Mouse (Mus musculus): Measurements from ENCODE around the gene Cldn7. TPM values are rescaled to one million over a fixed set of nuclear protein-coding genes. Genes with fewer than 3 reads are reported as not detected.
"Not testable (repeated sequence)": the region's sequence is repeated elsewhere in the genome, so short reads cannot be mapped to it uniquely, and the experiment has no call there.

Cldn7 gene
- total RNA-seq (2021) (under 1 TPM in 1 of 2 experiments, not detected in 1; 0.78 TPM), polyA plus RNA-seq (2012; rRNA removed) (0.11 and 0.32 TPM in 2 replicates)
- long read RNA-seq = 0 reads

DNA sequence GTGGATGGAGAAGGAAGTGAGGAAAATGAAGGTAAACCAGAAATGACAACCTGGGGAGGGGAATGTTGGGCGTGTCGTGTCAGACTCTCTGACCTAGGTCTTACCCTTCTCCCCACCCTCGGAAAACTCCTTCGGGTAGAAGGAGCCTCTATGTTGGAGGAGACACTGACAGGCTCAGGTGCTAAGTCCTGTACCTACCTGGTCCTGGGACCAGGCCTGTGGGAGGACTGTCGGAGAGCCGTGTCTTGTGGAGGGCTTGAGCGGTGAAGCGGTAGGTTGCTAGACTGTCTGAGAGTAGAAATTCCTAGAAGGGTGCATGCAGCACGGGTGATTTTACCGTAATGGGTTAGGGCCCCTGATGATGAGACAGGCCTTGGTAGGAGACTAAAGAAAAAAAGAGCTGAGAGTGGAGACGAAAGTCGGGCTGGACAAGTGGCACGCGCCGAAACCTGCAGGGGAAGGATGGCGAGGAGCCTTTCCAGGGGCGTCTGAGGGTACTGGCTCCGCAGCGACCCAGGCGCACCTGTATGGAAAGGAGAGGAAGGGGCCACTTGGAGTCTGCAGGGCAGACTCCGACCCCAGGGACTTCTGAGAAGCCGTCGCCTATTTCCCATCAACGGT, at the start of gene Cldn7:
Cldn7 (plus strand) TSS at position 130 of the 621 bp plus-strand sequence.
- no peak for DNase-seq

DNA sequence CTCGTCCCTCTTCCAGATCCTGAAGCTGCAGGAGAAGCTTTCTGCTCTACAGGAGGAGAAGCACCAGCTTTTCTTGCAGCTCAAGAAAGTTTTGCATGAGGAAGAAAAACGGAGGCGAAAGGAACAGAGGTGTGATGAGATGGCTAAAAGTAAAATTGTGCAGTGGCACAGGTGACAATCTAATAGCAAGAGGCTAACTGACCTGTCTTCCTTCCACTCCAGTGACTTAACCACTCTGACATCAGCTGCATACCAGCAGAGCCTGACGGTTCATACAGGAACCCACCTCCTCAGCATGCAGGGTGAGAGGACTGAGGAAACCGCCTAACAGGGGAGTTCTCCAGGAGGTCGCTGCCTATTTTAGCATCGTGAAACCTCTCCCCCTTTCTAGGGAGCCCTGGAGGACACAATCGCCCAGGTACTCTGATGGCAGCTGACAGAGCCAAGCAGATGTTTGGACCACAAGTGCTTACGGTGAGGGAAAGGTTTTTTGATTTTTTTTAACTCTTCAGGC, 49.6 kb upstream of the Cldn7 start:
- DNase-seq = no peak

DNA sequence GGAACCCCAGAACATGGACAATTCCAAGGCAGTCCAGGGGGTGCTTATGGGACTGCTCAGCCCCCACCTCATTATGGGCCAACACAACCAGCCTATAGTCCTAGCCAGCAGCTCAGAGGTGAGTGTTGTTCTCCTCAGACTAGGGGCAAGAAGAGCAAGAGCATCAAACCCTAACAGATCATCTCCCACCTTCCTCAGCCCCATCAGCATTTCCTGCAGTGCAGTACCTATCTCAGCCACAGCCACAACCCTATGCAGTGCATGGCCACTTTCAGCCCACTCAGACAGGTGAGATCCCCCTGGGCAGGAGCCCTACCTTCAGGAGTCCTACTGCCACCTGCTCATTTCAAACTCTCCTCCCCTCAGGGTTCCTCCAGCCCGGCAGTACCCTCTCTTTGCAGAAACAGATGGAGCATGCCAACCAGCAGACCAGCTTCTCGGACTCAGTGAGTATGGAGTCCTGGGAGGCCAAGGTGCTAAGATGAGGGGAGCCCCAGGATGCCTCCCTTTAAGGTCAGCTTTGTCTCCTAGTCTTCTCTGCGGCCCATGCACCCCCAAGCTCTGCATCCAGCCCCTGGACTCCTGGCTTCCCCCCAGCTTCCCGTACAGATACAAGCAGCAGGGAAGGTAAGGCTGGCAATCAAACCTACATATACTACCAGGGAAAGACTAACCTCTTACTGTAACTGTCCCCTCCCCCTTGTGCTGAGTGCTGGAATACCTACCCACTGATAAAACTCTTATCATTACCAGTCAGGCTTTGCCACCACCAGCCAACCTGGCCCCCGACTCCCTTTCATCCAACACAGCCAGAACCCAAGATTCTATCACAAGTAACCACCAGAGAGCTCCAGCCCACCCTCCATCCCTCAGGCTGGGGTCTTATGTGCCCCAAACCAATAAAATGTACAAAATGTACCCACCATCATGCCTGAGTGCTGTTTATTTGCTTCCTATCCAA, 48.6 kb upstream of the Cldn7 start:
- DNase-seq = no peak

DNA sequence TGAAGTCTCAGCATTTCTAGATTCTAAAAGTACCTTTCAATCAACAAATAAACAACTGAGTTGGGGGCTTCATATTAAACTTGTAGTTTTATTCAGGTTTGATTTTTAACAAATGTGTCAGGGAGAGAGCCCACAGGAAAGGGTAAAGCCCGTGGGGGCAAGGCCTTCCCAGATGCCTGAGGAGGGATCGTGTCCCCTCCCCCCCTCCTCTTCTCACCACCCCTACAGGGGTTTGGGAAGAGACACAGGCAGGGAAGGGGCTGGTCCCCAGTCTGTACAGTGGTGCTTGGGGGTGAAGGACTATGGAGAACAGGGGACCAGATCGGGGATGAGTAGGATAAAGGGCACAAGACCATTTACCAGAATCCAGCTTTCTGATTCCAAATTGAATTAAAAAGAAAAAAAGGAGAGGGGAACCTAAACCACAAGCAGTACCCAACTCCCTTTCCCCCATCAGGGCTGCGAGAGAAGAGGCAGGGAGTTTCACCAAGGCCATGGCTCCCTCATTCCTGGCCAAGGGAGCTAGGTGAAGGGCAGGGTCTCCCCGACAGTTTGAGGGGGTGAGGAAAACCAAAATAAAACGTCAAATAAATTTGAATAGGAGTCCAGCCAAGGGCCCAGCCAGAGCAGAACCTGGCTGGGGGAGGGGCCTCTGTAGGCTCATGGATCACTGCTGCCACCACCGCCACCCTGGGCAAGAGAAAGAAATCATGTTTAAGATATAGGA, 47.8 kb upstream of the Cldn7 start:
- DNase-seq = not testable (repeated sequence)

DNA sequence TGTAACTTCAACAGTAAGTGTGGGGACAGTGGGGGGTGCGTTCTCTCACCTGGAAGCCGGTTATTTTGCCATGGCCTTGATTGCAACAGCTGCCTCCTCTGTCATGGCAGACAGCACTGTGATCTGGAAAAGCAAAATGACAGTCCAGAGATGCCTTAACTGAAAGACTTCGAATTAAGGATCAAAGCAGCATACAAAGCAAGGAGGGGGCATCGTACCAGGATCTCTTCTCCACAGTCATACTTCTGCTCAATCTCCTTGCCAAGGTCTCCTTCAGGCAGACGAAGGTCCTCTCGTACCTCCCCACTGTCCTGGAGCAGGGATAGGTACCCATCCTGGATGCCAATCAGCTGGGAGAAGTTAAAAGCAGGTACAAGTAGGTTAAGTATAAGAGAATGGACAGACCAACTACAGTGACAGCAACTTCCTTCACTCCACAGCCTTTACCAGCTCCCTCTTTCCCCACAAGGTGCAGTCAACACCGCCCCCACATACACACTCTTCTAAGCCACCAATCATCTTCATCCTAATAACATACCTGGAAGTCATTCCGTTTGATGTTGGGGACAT, 47.1 kb upstream of the Cldn7 start:
- no peak for DNase-seq

DNA sequence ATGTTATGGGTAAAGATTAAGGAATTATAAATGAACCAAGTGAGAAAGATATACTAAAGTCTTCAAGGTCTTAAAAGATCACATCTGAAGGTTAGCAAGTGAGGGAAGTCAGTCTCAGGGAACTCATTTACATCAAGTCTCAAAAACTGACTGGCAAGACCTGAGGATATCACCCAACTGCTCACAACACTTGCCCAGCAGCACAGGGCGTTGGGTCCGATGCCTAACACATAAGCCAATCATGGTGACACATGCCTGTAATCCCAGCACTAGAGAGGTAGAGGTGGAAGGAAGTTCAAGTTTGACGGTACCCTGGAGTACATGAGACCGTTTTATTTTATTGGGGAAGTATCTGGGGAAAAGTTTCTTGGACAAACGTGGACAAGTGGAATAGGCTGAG, 46.5 kb upstream of the Cldn7 start:
- no peak for DNase-seq

DNA sequence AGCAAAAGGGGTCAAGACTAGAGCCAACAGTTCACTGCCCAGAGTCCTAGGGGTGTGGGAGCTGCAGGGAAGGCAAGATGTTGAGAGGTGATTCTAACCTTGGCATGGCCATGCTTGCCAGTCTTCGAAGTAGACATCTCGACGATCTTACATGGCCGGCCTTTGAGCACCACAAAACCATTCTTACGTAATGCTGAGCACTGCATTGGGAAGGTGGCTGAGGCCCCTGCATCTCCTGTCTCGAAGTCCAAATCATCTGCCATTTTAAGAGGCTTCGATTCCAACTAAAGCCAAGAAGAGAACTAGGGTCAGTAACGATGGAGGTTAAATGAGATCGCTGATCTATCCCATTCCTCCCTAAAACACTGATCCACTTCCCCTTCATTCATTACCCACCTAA, 45.5 kb upstream of the Cldn7 start:
- DNase-seq = no peak

DNA sequence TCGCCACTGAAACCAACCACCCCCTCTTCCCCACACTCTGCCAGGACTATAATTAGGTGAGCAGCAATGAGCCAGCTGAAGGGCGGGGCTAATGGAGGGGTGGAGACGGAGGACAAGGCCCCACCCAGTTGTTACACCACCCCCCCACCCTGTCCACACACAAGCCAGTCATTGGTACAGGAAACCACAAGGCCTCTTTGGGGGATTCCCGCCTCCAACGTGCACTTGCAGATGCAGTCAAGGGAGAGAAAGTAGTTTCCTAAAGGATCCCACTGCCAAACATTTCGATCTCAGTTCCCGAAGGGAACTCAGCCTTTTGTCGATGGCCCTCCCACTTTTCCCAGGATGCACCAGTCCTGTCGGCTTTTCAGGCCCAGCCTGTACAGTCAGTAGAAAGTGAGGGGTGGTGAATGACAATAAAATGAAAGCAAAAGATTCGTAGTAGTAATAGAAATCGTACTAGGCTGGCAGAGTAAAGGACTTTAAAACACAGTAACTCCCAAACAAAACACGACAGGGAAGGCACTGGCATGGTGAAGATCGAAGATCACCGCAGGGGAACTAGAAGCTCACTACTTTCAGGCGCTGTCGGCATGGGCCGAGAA, 44.8 kb upstream of the Cldn7 start:
- peak; percentile 91 for DNase-seq

DNA sequence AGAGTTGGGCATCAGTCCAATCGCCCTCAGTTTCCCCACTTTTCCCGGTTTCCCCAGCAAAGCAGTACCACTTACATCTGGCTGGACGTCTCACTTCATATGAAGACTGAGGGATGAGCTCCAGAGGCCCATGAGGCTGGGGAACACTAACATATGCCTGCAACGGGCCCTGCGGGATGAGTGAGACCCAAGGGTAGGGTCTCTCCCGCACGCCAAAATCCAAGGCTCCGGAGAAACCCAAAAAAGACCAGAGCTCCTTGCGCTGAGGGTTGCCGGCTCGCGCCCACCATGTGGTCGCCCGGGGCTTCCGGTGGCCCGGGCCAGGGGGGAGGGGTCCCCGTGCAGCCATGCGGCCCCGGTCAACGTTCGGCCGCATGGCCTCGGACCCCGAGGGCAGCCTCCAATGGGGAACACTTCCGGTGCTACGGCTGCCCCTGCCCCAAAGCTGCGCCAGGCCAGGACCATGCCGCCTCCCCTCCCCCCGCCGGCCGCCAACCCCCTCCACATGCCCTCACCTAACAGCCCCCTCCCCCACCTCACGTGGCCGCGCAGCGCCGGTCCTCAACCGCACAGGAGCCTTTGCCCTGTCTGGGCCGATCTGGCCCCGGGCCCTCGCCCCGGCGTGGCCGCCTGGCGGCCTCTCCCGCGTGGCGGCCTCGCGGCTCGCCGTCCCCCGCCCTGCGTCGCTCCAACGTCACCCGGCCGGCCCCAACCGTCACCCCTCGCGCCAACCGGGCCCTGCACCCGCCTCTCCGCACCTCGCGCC, 44.1 kb upstream of the Cldn7 start:
- peak; percentile 75 for DNase-seq

DNA sequence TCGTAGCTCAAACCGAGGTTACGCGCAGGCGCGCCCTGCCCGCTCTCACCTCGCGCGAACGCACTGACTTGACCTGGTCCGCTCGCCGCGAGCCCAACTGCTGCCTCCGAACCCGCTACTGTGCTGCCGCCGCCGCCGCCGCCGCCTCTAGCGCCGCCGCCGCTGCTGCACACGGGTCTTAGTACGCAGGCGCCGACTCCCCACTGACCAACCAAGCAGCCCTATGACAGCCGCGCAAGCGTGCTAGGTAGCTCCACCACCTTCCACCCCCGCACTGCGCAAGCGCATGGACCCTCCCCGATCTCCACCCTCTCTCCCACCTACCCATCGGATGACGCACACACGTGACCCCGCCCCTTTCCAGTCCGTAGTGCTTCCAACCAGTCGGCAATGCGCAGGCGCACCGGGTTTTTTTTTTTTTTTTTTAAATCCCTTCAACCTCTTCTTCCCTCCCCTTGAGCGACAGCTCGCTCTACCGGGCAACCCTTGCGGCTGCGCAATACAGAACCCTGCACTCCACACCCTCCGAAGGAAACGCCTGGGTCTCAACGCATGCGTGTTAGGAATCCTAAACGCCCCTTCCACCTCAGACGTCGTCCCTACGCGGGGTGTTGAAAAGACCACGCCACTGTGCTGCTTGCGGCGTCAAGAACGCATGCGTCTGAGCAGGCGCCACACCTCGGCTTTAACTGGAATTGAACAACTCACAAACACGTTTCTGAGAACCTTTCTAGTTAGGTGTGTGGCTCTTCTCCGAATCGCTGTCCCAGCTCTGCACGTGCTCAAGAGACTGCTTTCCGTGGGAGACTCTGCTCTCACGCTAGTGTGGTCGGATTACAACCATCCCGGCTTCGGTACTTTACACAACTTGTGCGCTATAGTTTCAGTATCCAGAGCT, 43.2 kb upstream of the Cldn7 start, which contains the start of gene Eif5a:
Eif5a (minus strand) TSS at position 845 of the 898 bp plus-strand sequence.
- DNase-seq = peak; percentile 100

DNA sequence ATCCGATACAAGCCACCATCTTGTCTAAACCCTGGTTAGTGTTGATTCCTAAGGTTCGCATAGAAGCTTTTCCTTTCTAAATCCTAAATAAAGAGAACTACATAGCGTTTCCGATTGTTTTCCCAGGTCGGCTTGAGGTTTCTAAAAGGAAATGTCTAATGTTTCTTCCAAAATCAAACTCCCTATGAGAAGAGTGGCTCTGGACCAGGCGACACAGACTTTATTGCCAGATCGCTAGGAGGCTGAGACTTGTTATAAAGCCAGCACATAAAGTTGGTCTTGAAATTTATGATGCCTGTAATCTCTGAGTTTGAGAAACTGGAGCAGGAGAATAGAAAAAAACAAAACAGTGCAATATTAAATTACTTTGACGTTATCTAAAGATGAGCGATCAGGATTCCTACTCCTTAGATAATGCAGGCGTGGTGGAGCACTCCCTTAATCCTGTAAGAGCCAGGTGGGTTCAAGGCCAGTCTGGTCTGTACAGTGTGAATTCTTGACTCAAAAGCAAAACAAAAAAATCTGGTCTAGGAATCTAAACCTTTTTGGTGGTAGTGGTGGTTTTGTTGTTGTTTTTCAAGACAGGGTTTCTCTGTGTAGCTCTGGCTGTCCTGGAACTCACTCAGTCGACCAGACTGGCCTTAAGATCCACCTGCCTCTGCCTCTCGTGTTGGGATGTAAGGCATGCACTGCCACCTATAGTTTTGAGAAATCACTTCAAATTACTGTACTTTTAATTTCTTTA, 42.4 kb upstream of the Cldn7 start:
- no peak for DNase-seq

DNA sequence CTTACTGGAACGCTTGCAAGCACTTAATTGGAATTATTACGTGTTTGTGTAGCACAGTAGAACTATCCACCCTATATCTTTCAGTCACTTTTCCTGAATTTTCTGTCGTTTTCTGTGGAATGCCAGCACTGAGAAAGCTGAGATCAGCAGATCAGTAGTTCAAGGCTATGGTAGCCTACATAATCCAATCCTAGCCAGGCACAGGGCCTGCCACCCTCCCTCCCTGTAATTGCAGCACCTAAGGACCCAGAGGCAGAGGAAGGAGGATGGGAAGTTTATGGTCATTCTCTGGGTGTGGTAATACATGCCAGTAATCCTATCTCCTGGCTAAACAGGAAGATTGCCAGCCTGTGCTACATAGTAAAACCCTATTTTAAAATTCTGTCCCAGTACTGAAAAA, 41.8 kb upstream of the Cldn7 start:
- DNase-seq = no peak

DNA sequence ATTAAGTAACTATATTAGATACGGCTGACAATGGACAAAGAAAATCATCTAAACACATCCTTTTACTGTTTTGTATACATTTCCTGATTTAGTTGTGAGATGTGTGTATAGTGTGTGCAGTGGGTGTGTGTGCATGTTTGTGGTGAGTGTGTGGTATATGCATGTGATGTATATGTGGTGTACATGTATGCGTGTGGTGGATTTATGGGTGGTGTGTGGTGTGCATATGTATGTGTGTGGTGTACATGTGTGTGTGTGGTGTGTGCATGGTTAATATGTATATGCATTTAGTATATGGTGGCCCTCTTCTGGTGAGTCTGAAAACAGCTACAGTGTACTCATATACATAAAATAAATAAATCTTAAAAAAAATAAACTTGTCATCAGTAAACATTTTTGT, 37.1 kb upstream of the Cldn7 start:
- DNase-seq = no peak

DNA sequence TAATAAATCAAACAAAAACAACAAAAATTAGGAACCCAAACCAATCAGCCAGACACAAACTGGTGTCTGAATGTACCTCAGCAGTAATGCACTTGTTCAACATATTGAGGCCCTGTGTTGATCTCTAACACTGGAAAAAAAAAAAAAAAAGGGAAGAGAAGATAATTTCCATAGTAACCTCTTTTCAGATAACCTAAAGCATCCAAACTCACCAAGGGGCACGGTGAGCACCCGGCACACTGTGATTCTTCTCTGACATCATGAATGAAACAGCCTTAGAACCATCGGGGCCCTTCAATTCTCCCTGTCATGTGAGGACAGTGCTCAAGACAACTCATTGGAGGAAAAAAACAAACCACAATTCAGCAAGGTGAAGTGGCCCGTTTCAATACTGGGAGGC, 34.9 kb upstream of the Cldn7 start:
- no peak for DNase-seq

DNA sequence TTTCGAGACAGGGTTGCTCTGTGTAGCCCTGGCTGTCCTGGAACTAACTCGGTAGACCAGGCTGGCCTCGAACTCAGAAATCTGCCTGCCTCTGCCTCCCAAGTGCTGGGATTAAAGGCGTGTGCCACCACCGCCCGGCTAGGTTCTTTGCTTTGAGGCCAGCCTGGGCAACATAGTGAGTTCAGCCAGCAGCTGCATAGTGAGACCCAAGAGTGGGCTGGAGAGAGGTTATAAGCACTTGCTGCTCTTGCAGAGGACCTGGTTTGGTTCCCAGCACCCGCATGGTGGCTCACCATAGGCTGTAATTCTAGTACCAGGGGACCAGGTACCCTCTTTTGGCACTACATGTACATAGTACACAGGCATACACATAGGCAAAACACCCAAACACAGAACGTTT, 34.4 kb upstream of the Cldn7 start:
- not testable (repeated sequence) for DNase-seq

DNA sequence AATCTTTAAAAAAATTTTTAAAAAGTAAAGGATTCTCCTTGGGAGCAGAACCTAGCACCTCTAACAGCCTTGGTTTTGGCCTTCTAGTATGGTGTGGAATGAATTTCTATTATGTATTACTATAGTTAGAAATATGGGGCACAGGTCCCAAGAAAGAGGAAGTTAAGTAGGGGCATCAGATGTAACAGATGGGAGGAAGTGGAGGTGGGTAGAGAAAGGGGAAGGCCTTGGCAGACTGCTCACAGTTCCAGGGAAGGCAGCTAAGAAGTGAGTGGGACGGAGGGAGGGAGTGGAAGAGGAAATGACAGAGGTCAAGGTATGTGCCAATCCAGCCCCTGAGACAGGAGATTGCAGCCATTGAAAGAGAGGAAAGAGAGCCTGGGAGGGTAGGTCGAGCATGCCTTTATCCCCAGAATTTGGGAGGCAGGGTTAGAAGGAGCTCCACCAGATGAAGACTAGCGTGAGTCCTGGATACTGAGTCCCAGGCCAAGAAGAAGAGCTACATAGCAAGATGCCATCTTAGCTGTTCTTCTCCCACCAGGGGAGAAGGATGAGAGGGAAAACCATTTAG, 33.5 kb upstream of the Cldn7 start:
- no peak for DNase-seq

DNA sequence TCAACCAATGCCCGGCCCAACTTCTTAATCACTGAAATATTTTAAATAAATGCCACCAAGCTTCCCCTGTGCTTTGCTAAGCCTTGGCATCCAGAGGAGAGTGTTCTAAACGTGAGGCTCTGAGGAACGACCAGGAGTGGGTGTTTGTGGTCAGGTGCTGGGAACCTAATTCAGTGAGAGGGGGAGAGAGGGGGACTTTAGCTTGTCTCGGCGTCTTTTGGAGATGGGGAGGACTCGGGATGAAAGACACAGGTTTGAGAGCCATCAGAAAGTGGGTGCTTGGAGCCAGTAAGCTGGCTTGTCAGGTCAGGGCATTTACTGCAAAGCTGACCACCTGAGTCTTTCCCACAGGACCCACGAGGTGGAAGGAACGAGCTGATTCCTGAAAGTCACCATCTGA, 32.8 kb upstream of the Cldn7 start:
- no peak for DNase-seq

DNA sequence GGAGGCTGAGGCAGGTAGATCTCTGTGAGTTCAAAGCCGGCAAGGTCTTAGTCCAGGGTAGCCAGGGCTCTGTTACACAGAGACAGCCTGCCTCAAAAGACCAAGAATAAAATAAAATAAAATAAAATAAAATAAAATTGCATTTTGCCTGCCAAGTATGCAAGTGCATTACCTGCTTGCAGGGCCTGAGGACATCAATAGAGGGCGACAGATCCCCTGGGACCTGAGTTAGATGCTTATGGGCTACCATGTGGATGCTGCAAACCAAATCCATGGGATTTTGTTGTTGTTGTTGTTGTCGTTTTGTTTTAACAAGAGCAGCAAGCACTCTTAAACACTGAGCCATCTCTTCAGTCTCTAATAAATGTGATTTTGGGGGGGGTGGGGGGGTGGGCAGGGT, 32.3 kb upstream of the Cldn7 start:
- DNase-seq = no peak

DNA sequence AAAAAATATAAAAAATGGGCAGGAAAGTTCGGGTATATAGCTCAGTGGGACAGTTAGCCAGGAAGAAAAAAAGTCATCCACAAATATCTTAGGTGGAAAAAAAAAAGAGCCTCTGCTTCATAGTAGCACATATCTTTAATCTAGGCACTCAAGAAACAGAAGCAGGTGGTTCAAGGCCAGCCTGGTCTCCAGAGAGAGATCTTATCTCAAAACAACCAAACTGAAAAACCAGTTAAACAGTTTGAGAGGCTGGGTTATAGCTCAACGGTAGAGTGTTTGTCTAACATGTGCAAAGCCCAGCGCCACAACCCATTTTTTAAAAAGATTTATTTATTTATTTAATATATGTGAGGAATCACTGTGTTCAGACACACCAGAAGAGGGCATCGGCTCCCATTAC, 31.5 kb upstream of the Cldn7 start:
- DNase-seq = no peak

Data from adrenal gland, adult 2 months (tissue).